Mouse (Mus musculus) liver, adult 2 months (tissue): ENCODE data around the gene Cib4. TPM values are rescaled to one million over a fixed set of nuclear protein-coding genes. Genes with fewer than 3 reads are reported as not detected.

ENCODE experiments used
- DNase-seq: peaks from one replicate; pipeline ENCODE4 v3.0.0-alpha.2; 2011; ENCODE audit warnings: low read depth, low spot score; ENCODE audit errors: extremely low read depth
- H3K27ac ChIP-seq: fragments of 200-500 bp; replicated peaks from 2 replicates; pipeline ENCODE4 v1.5.1; 2012; ENCODE audit warnings: low read depth, mild to moderate bottlenecking, control low read depth, inconsistent platforms, low read length; ENCODE audit not compliant: insufficient read depth
- H3K27me3 ChIP-seq: fragments of 200-500 bp; 2 replicates; pipeline ENCODE4 v1.6.1; 2012; ENCODE audit warnings: mild to moderate bottlenecking, moderate library complexity, low read length, inconsistent platforms; ENCODE audit not compliant: control insufficient read depth, insufficient read depth
- H3K36me3 ChIP-seq: fragments of 200-500 bp; 2 replicates; pipeline ENCODE4 v1.6.1; 2012; ENCODE audit warnings: low read length, inconsistent platforms; ENCODE audit not compliant: control insufficient read depth, insufficient read depth
- H3K4me1 ChIP-seq: fragments of 200-500 bp; 2 replicates; pipeline ENCODE4 v1.6.1; 2011; ENCODE audit warnings: low read length; ENCODE audit not compliant: control insufficient read depth, insufficient read depth
- H3K4me3 ChIP-seq: fragments of 200-500 bp; 2 replicates; pipeline ENCODE4 v1.5.1; 2011; ENCODE audit warnings: low read depth, mild to moderate bottlenecking, control low read depth, low read length, moderate library complexity; ENCODE audit not compliant: insufficient read depth
- H3K79me2 ChIP-seq: fragments of 200-500 bp; 2 replicates; pipeline ENCODE4 v1.6.1; 2012; ENCODE audit warnings: inconsistent platforms, mild to moderate bottlenecking, low read length, moderate library complexity; ENCODE audit not compliant: control insufficient read depth, insufficient read depth
- H3K9ac ChIP-seq: fragments of 200-500 bp; 2 replicates; pipeline ENCODE4 v1.6.1; 2012; ENCODE audit warnings: low read depth, mild to moderate bottlenecking, control low read depth, inconsistent platforms, low read length
- CTCF ChIP-seq: fragments of 200-500 bp; IDR thresholded peaks from 2 replicates; pipeline ENCODE4 v1.5.1; 2011; ENCODE audit warnings: low read depth, low read length, control low read depth
- POLR2A ChIP-seq: fragments of 200-500 bp; IDR thresholded peaks from 2 replicates; pipeline ENCODE4 v1.6.1; 2011; ENCODE audit warnings: low read length, control low read depth; ENCODE audit not compliant: insufficient read depth; ENCODE audit errors: extremely low read depth
- WGBS: fragments of 180-500 bp; shearing (Covaris S2); methylation state at CpG from one replicate; pipeline ENCODE4 v1.1.7; 2018; 5-methylcytosine and 5-hydroxymethylcytosine counted together
- polyA plus RNA-seq: library from polyadenylated mRNA; depleted of rRNA; stranded (reverse); fragments of >200 nt; gene quantifications from 2 replicates; pipeline ENCODE4 v1.2.3, GENCODE M21; 2012; rRNA removed
- total RNA-seq: library from RNA; depleted of rRNA; stranded (reverse); fragments of >200 nt; gene quantifications from 2 replicates; pipeline ENCODE4 v1.2.3, GENCODE M21; 2014; rRNA removed

Gene Cib4
- total and polyA plus RNA-seq, 2 experiments = not detected

- Histone ChIP-seq H3K36me3 (no peaks in the 10 kb centered on the region), H3K4me1 (no peaks in the 10 kb centered on the region), H3K4me3 (no peak overlapping the region), H3K27ac (no peak overlapping the region), H3K27me3 (peaks cover 2% of the 10 kb centered on the region; the same call in 1 of the 2 replicates), H3K9ac (no peak overlapping the region), H3K79me2 (no peaks in the 10 kb centered on the region)
- no peak for DNase-seq
- 82% methylated on average over 13 of the region's 13 CpGs for WGBS
- no peak for TF ChIP-seq POLR2A
- TF ChIP-seq CTCF = no peak
These were observed 101.2 kb downstream of the Cib4 start for GRCm38 (mm10) chr5:30444327-30444895.

DNA sequence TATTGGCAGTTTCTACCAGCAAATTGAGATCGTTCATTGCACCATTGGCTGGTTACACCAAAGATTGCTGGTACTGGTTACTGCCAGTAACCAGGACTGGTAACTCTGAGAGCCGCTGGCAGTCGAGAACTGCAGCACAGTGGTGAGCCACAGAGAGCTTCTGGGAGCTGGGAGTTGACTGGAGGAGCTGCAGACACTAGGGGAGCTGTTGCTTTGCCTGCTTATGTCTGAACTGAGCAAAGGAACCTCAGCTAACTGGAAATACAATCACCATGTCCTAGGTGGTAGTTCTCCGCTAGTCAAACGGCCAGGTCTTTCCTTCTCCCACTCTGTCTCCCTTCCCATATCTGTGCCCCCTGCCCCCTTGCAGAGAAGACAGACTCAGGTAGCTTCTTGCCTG is 103.4 kb downstream of the Cib4 start:
- TF ChIP-seq CTCF (0 out of 2 replicates have a peak, but pooled peaks have one; percentile 1), POLR2A (no peak)
- Histone ChIP-seq H3K27ac (no peak overlapping the region), H3K79me2 (no peaks in the 10 kb centered on the region), H3K4me3 (no peak overlapping the region), H3K36me3 (no peaks in the 10 kb centered on the region), H3K27me3 (peaks cover 2% of the 10 kb centered on the region; the same call in 1 of the 2 replicates), H3K9ac (no peak overlapping the region), H3K4me1 (no peaks in the 10 kb centered on the region)
- no peak for DNase-seq
- 76% methylated on average over 5 of the region's 5 CpGs for WGBS

- H3K27me3 ChIP-seq = peaks cover 2% of the 10 kb centered on the region; the same call in 1 of the 2 replicates
- TF ChIP-seq POLR2A (no peak), CTCF (no peak)
- no peaks in the 10 kb centered on the region for H3K79me2 ChIP-seq
- no peaks in the 10 kb centered on the region for H3K4me1 ChIP-seq
- H3K4me3 ChIP-seq = no peak overlapping the region
- no peaks in the 10 kb centered on the region for H3K36me3 ChIP-seq
- 87% methylated on average over 8 of the region's 8 CpGs for WGBS
- H3K27ac ChIP-seq = no peak overlapping the region
- no peak for DNase-seq
- H3K9ac ChIP-seq = no peak overlapping the region
These were observed 105.2 kb downstream of the Cib4 start for GRCm38 (mm10) chr5:30440308-30440906.

GRCm38 (mm10) chr5:30438931-30439330 is 106.7 kb downstream of the Cib4 start:
- 50% methylated on average over 2 of the region's 2 CpGs for WGBS
- TF ChIP-seq POLR2A (no peak), CTCF (no peak)
- H3K79me2 ChIP-seq = no peaks in the 10 kb centered on the region
- no peaks in the 10 kb centered on the region for H3K4me1 ChIP-seq
- no peaks in the 10 kb centered on the region for H3K36me3 ChIP-seq
- no peak overlapping the region for H3K4me3 ChIP-seq
- H3K27ac ChIP-seq = no peak overlapping the region
- H3K9ac ChIP-seq = no peak overlapping the region
- H3K27me3 ChIP-seq = peaks cover 2% of the 10 kb centered on the region; the same call in 1 of the 2 replicates
- no peak for DNase-seq

Other genes with a start within 250 kb of the Cib4 start
- gene Otof, start 83.9 kb downstream of the Cib4 start, total RNA-seq = not detected in 2 replicates
- gene Otof, start 83.9 kb downstream of the Cib4 start, polyA plus RNA-seq = 0.01 TPM in 1 of 2 replicates, not detected in the other
- gene 1700001C02Rik, start 79.8 kb downstream of the Cib4 start, total RNA-seq = not detected in 2 replicates
- not detected in 2 replicates for gene 1700001C02Rik, start 79.8 kb downstream of the Cib4 start, polyA plus RNA-seq
- 0.18 and 1.0 TPM in 2 replicates for gene Kcnk3, start 42.3 kb upstream of the Cib4 start, total RNA-seq
- gene Kcnk3, start 42.3 kb upstream of the Cib4 start, polyA plus RNA-seq = 0.61 and 3.2 TPM in 2 replicates
- 16.2 and 19.0 TPM in 2 replicates for gene Slc35f6, start 102.1 kb upstream of the Cib4 start, total RNA-seq
- 44.3 and 55.4 TPM in 2 replicates for gene Slc35f6, start 102.1 kb upstream of the Cib4 start, polyA plus RNA-seq
- 5.3 and 6.8 TPM in 2 replicates for gene Cenpa, start 120.9 kb upstream of the Cib4 start, total RNA-seq
- gene Cenpa, start 120.9 kb upstream of the Cib4 start, polyA plus RNA-seq = 5.7 and 8.0 TPM in 2 replicates
- gene Dpysl5, start 165.7 kb upstream of the Cib4 start, total RNA-seq = not detected in 2 replicates
- 0.06 TPM in 2 replicates for gene Dpysl5, start 165.7 kb upstream of the Cib4 start, polyA plus RNA-seq